20 mouse cellular contexts compared by ENCODE assay signal in the genomic region with DNA sequence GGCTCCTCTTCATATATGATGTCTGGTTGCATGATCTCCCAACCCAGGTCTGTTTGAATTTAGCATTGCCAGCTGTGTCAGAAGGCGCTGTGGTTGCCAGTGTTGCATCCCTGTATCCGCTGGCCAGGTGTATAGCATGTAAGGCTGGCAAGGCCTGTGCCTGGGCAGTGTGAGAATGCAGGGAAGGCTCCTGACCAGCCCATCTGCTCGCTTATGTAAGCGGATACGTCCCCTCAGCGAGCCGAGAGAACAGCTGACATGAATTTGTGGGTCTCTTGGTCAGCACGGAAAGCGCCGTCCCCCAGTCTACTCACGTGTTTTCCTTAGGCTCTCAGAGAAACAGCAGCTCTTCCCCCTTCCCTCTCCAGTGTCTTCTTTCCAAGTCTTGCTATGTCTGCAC.
DNase-seq lines count a peak whose midpoint lies in the region; ATAC-seq and TF ChIP-seq lines count a peak whose summit lies in the region.
"Had no signal": no experiment of that assay in that cellular context is flagged by ENCODE, and none has a peak within 500 bp of the region (broad histone marks: within the 10 kb centered on the region; RNA-seq: fewer than 3 reads in every experiment).

No protein-coding gene starts in this region.

- WGBS in embryonic facial prominence, embryonic 12.5 days, result 46% methylated on average over 11 of the region's 11 CpGs
- 64% methylated on average over 11 of the region's 11 CpGs for WGBS in limb, embryonic 14.5 days
- WGBS in thymus, adult 2 months, result 95% methylated on average over 11 of the region's 11 CpGs
- 74% methylated on average over 11 of the region's 11 CpGs for WGBS in hindbrain, embryonic 11.5 days

- peak; percentile 7 for DNase-seq in kidney, postnatal 14 days
- DNase-seq in kidney, postnatal 25 days, result no peak
- DNase-seq in embryo, embryonic 11.5 days (ENCODE audit: low read depth, low spot score), result peak; percentile 5
- peak; percentile 11 for DNase-seq in limb, embryonic 14.5 days (ENCODE audit: low spot score)
- no peak for DNase-seq in thymus, adult 2 months
- no peak for DNase-seq in ovary, postnatal 10 days (ENCODE audit: low spot score)
- DNase-seq in hindbrain, embryonic 11.5 days (ENCODE audit: low spot score), result no peak
- DNase-seq: adrenal gland, adult 2 months; adrenal gland, postnatal 25 days; cerebellum, adult 2 months; cerebellum, postnatal 10 days; forebrain, postnatal 0 days; gastrocnemius, postnatal 25 days; heart, adult 11 months; heart, postnatal 4 days had no signal

- H3K27me3 ChIP-seq in embryonic facial prominence, embryonic 12.5 days, result no peaks in the 10 kb centered on the region
- no peaks in the 10 kb centered on the region for H3K27me3 ChIP-seq in limb, embryonic 14.5 days (ENCODE audit: control insufficient read depth, insufficient read depth, low read length)
- no peaks in the 10 kb centered on the region for H3K27me3 ChIP-seq in thymus, adult 2 months (ENCODE audit: control insufficient read depth, insufficient read depth, low read length)
- no peaks in the 10 kb centered on the region for H3K27me3 ChIP-seq in hindbrain, embryonic 11.5 days (ENCODE audit: control insufficient read depth, insufficient read depth, low read length)
- H3K27me3 ChIP-seq: forebrain, embryonic 13.5 days had no signal

- no peaks in the 10 kb centered on the region for H3K9me3 ChIP-seq in embryonic facial prominence, embryonic 12.5 days
- no peaks in the 10 kb centered on the region for H3K9me3 ChIP-seq in limb, embryonic 14.5 days (ENCODE audit: control insufficient read depth, low read length)
- no peaks in the 10 kb centered on the region for H3K9me3 ChIP-seq in hindbrain, embryonic 11.5 days (ENCODE audit: control insufficient read depth, low read length)
- H3K9me3 ChIP-seq: forebrain, embryonic 13.5 days; heart, embryonic 13.5 days; hindbrain, embryonic 13.5 days had no signal

- no peak overlapping the region for H3K4me2 ChIP-seq in embryonic facial prominence, embryonic 12.5 days (replicated peaks)
- H3K4me2 ChIP-seq in limb, embryonic 14.5 days (replicated peaks; ENCODE audit: low read depth, low read length, severe bottlenecking), result no peak overlapping the region
- no peak overlapping the region for H3K4me2 ChIP-seq in hindbrain, embryonic 11.5 days (replicated peaks; ENCODE audit: low read depth, low read length)
- H3K4me2 ChIP-seq: forebrain, embryonic 13.5 days; heart, embryonic 13.5 days; hindbrain, embryonic 13.5 days had no signal

- H3K27ac ChIP-seq in embryonic facial prominence, embryonic 12.5 days, result no peak overlapping the region
- no peak overlapping the region for H3K27ac ChIP-seq in limb, embryonic 14.5 days (replicated peaks; ENCODE audit: low read depth, low read length)
- H3K27ac ChIP-seq in thymus, adult 2 months (ENCODE audit: control insufficient read depth, insufficient read depth, low read length), result no peak overlapping the region
- no peak overlapping the region for H3K27ac ChIP-seq in hindbrain, embryonic 11.5 days (ENCODE audit: low read depth, low read length)
- H3K27ac ChIP-seq: forebrain, embryonic 13.5 days; heart, embryonic 13.5 days; hindbrain, embryonic 13.5 days; hindbrain, postnatal 0 days had no signal

- peaks cover 7% of the 10 kb centered on the region for H3K4me1 ChIP-seq in embryonic facial prominence, embryonic 12.5 days
- H3K4me1 ChIP-seq in limb, embryonic 14.5 days (ENCODE audit: control insufficient read depth, insufficient read depth, low read length), result peaks cover 6% of the 10 kb centered on the region; the same call in 1 of the 2 replicates
- H3K4me1 ChIP-seq in thymus, adult 2 months (replicated peaks; ENCODE audit: control insufficient read depth, insufficient read depth, low read length), result no peaks in the 10 kb centered on the region
- no peaks in the 10 kb centered on the region for H3K4me1 ChIP-seq in hindbrain, embryonic 11.5 days (replicated peaks; ENCODE audit: control insufficient read depth, insufficient read depth, low read length)

- ATAC-seq in embryonic facial prominence, embryonic 12.5 days (ENCODE audit: insufficient number of reproducible peaks, insufficient read depth, low FRiP score, low TSS enrichment), result 0 out of 2 replicates have a peak, but pooled peaks have one; percentile 28
- ATAC-seq in limb, embryonic 14.5 days (ENCODE audit: low FRiP score, low read depth), result peak; percentile 24; the same call in 1 of the 2 replicates
- no peak for ATAC-seq in hindbrain, embryonic 11.5 days (ENCODE audit: low FRiP score)
- ATAC-seq: forebrain, embryonic 13.5 days; forebrain, postnatal 0 days; hindbrain, postnatal 0 days had no signal

- no peak overlapping the region for H3K9ac ChIP-seq in embryonic facial prominence, embryonic 12.5 days
- no peak overlapping the region for H3K9ac ChIP-seq in limb, embryonic 14.5 days (ENCODE audit: low read depth, low read length, severe bottlenecking)
- no peak overlapping the region for H3K9ac ChIP-seq in hindbrain, embryonic 11.5 days (ENCODE audit: low read depth, low read length)
- H3K9ac ChIP-seq: forebrain, embryonic 13.5 days; forebrain, postnatal 0 days; heart, embryonic 13.5 days; hindbrain, embryonic 13.5 days had no signal

- TF ChIP-seq POLR2A in limb, embryonic 14.5 days (IDR thresholded peaks at IDR 0.05; ENCODE audit: borderline replicate concordance, extremely low read depth, insufficient read depth, insufficient read length), result no peak
- TF ChIP-seq POLR2A in thymus, adult 2 months (IDR thresholded peaks at IDR 0.05; ENCODE audit: control insufficient read depth, extremely low read depth, insufficient read depth, low read length, poor library complexity), result no peak

- no peak overlapping the region for H3K4me3 ChIP-seq in embryonic facial prominence, embryonic 12.5 days
- H3K4me3 ChIP-seq in limb, embryonic 14.5 days (replicated peaks; ENCODE audit: low read length), result no peak overlapping the region
- no peak overlapping the region for H3K4me3 ChIP-seq in thymus, adult 2 months (ENCODE audit: control insufficient read depth, insufficient read depth, low read length)
- H3K4me3 ChIP-seq in hindbrain, embryonic 11.5 days (ENCODE audit: low read depth, low read length), result no peak overlapping the region
- H3K4me3 ChIP-seq: forebrain, embryonic 13.5 days; heart, embryonic 13.5 days; hindbrain, embryonic 13.5 days had no signal

- H3K36me3 ChIP-seq in embryonic facial prominence, embryonic 12.5 days, result no peaks in the 10 kb centered on the region
- no peaks in the 10 kb centered on the region for H3K36me3 ChIP-seq in limb, embryonic 14.5 days (ENCODE audit: control insufficient read depth, insufficient read depth, low read length)
- no peaks in the 10 kb centered on the region for H3K36me3 ChIP-seq in thymus, adult 2 months (ENCODE audit: control insufficient read depth, insufficient read depth, low read length)
- H3K36me3 ChIP-seq in hindbrain, embryonic 11.5 days (ENCODE audit: control insufficient read depth, insufficient read depth, low read length), result no peaks in the 10 kb centered on the region
- H3K36me3 ChIP-seq: heart, embryonic 13.5 days; hindbrain, embryonic 13.5 days had no signal

- TF ChIP-seq CTCF in thymus, adult 2 months (IDR thresholded peaks at IDR 0.05; ENCODE audit: borderline replicate concordance, control insufficient read depth, extremely low read depth, insufficient read depth, low read length, poor library complexity), result no peak

Comparison
In these comparisons a context has a peak if more than half of its experiments do, and no peak if none do; other contexts are left out.
1. DNase-seq: peak in kidney, postnatal 14 days (single experiment), embryo, embryonic 11.5 days (single experiment) and limb, embryonic 14.5 days (single experiment); none in kidney, postnatal 25 days (0 of 2), thymus, adult 2 months (single experiment), ovary, postnatal 10 days (single experiment) and hindbrain, embryonic 11.5 days (single experiment).